Mouse (Mus musculus) CH12.LX (cell line): ENCODE data around the gene Rab11fip5. TPM values are rescaled to one million over a fixed set of nuclear protein-coding genes. Genes with fewer than 3 reads are reported as not detected.

Experiments used
- DNase-seq: peaks from one replicate; pipeline ENCODE4 v3.0.0-alpha.2; 2013; ENCODE audit errors: extremely low read depth
- H3K27ac ChIP-seq: 2 replicates; pipeline ENCODE4 v1.5.1; 2012; ENCODE audit warnings: low read depth, mild to moderate bottlenecking, control low read depth, moderate library complexity; ENCODE audit not compliant: insufficient read depth
- H3K27me3 ChIP-seq: replicated peaks from 2 replicates; pipeline ENCODE3; 2012; ENCODE audit warnings: inconsistent platforms
- H3K36me3 ChIP-seq, 2 experiments: replicated peaks in 1 of 2; 2 replicates each; pipeline versions ENCODE3 to v1.6.1; 2012; ENCODE audit warnings: inconsistent platforms in 1 of 2, low read length in 1 of 2, mild to moderate bottlenecking in 1 of 2, mixed read lengths in 1 of 2, moderate library complexity in 1 of 2; ENCODE audit not compliant: control insufficient read depth in 1 of 2, insufficient read depth in 1 of 2
- H3K4me1 ChIP-seq, 2 experiments: 2 replicates each; pipeline ENCODE4 v1.6.1; 2012; ENCODE audit warnings: inconsistent platforms in 1 of 2, moderate library complexity in 1 of 2; ENCODE audit not compliant: insufficient read depth in 2 of 2, control insufficient read depth in 1 of 2
- H3K4me2 ChIP-seq: 2 replicates; pipeline ENCODE4 v1.6.1; 2012; ENCODE audit warnings: low read depth, mild to moderate bottlenecking, control low read depth; ENCODE audit not compliant: poor library complexity, insufficient read depth, severe bottlenecking
- H3K4me3 ChIP-seq, 3 experiments: fragments of 150-350 bp in 1 of 3; sonication (generic) in 1 of 3; replicated peaks in 1 of 3; 2 replicates each; pipeline versions ENCODE3 to v1.5.1; 2011 to 2012; ENCODE audit warnings: low read depth in 2 of 3, low read length in 2 of 3, mild to moderate bottlenecking in 2 of 3, moderate library complexity in 2 of 3, control low read depth in 1 of 3, improper control_type of control experiment in 1 of 3, inconsistent platforms in 1 of 3, mixed read lengths in 1 of 3; ENCODE audit not compliant: poor library complexity in 1 of 3
- H3K79me2 ChIP-seq: replicated peaks from 2 replicates; pipeline ENCODE4 v1.6.1; 2012; ENCODE audit warnings: mild to moderate bottlenecking, moderate library complexity; ENCODE audit not compliant: control insufficient read depth, poor library complexity, insufficient read depth, severe bottlenecking; ENCODE audit errors: extremely low read depth
- H3K9ac ChIP-seq: 2 replicates; pipeline ENCODE4 v1.6.1; 2012; ENCODE audit warnings: low read depth, mild to moderate bottlenecking, control low read depth, moderate library complexity; ENCODE audit not compliant: insufficient read depth
- H3K9me3 ChIP-seq: replicated peaks from 2 replicates; pipeline ENCODE3; 2012; ENCODE audit warnings: low read length, inconsistent platforms, mixed read lengths
- E2F4 ChIP-seq: IDR thresholded peaks from 2 replicates; pipeline ENCODE4 v1.6.1; 2011; ENCODE audit warnings: low read depth, low read length, improper control_type of control experiment; ENCODE audit not compliant: insufficient replicate concordance
- ELF1 ChIP-seq: IDR thresholded peaks from 2 replicates; pipeline ENCODE4 v1.6.1; 2014; ENCODE audit warnings: low read depth, mild to moderate bottlenecking, inconsistent platforms, low read length, improper control_type of control experiment
- EP300 ChIP-seq: IDR thresholded peaks from 2 replicates; pipeline ENCODE4 v1.6.1; 2011; ENCODE audit warnings: low read length, improper control_type of control experiment
- ETS1 ChIP-seq: conservative IDR thresholded peaks from 2 replicates; pipeline ENCODE4 v1.6.1; 2012; ENCODE audit warnings: low read depth, mild to moderate bottlenecking, inconsistent platforms, low read length, improper control_type of control experiment, moderate library complexity
- HCFC1 ChIP-seq: IDR thresholded peaks from 2 replicates; pipeline ENCODE4 v1.6.1; 2012; ENCODE audit warnings: low read depth, mild to moderate bottlenecking, inconsistent platforms, low read length, improper control_type of control experiment
- KAT2A ChIP-seq: IDR thresholded peaks from 2 replicates; pipeline ENCODE4 v1.6.1; 2012; ENCODE audit warnings: low read length, improper control_type of control experiment, inconsistent platforms; ENCODE audit not compliant: insufficient replicate concordance
- MAFK ChIP-seq: IDR thresholded peaks from 2 replicates; pipeline ENCODE4 v1.6.1; 2011; ENCODE audit warnings: low read length, improper control_type of control experiment; ENCODE audit not compliant: insufficient replicate concordance
- MXI1 ChIP-seq: IDR thresholded peaks from 2 replicates; pipeline ENCODE4 v1.6.1; 2011; ENCODE audit warnings: mild to moderate bottlenecking, low read depth, low read length, improper control_type of control experiment
- NELFE ChIP-seq: IDR thresholded peaks from 2 replicates; pipeline ENCODE4 v1.6.1; 2011; ENCODE audit warnings: low read depth, low read length, improper control_type of control experiment
- NRF1 ChIP-seq: IDR thresholded peaks from 2 replicates; pipeline ENCODE4 v1.6.1; 2014; ENCODE audit warnings: low read depth, mild to moderate bottlenecking, inconsistent platforms, low read length, improper control_type of control experiment, moderate library complexity
- RAD21 ChIP-seq: IDR thresholded peaks from 2 replicates; pipeline ENCODE4 v1.6.1; 2011; ENCODE audit warnings: low read depth, mild to moderate bottlenecking, low read length, improper control_type of control experiment, moderate library complexity
- SIN3A ChIP-seq: IDR thresholded peaks from 2 replicates; pipeline ENCODE4 v1.6.1; 2012; ENCODE audit warnings: low read length, improper control_type of control experiment, inconsistent platforms
- TBP ChIP-seq: conservative IDR thresholded peaks from 2 replicates; pipeline ENCODE4 v1.6.1; 2011; ENCODE audit warnings: low read depth, low read length, improper control_type of control experiment
- TCF12 ChIP-seq: IDR thresholded peaks from 2 replicates; pipeline ENCODE4 v1.6.1; 2014; ENCODE audit warnings: low read depth, mild to moderate bottlenecking, inconsistent platforms, low read length, improper control_type of control experiment
- UBTF ChIP-seq: IDR thresholded peaks from 2 replicates; pipeline ENCODE4 v1.6.1; 2012; ENCODE audit warnings: low read depth, mild to moderate bottlenecking, inconsistent platforms, low read length, improper control_type of control experiment, moderate library complexity
- ZKSCAN1 ChIP-seq: IDR thresholded peaks from 2 replicates; pipeline ENCODE4 v1.6.1; 2012; ENCODE audit warnings: low read depth, inconsistent platforms, low read length, improper control_type of control experiment, borderline replicate concordance
- ZNF384 ChIP-seq: IDR thresholded peaks from 2 replicates; pipeline ENCODE4 v1.6.1; 2012; ENCODE audit warnings: low read depth, low read length, improper control_type of control experiment, inconsistent platforms
- dilution Hi-C: fragments of 300-500 bp; cut with MboI; formaldehyde crosslinking; loops from 2 replicates; pipeline ENCODE4 v1.14.3; 2020; ENCODE audit warnings: low sequenced_read_pairs; ENCODE audit not compliant: extremely low pct_unique_long_range_greater_than_20kb, extremely low pct_ligation_motif_present
- in situ Hi-C: fragments of 300-500 bp; cut with MboI; formaldehyde crosslinking; loops from 3 replicates; pipeline ENCODE4 v1.14.3; 2019; ENCODE audit warnings: low sequenced_read_pairs, low pct_ligation_motif_present, low pct_unique_long_range_greater_than_20kb, mixed read lengths
- polyA plus RNA-seq: library from polyadenylated mRNA; unstranded; fragments of >175 nt; gene quantifications from 2 replicates; pipeline ENCODE4 v1.2.1, GENCODE M21; 2012; ENCODE audit warnings: low read depth; ENCODE audit not compliant: insufficient read length
- total RNA-seq, 2 experiments: library from RNA; depleted of rRNA; stranded (reverse); fragments of 300-350 nt in 1 of 2; fragments of >200 nt in 1 of 2; gene quantifications; 2 replicates each; pipeline ENCODE4 v1.2.3; 2012 to 2014

Rab11fip5 gene
- total and polyA plus RNA-seq, 3 experiments = 0.13 to 0.30 (median 0.17) TPM

GRCm38 (mm10) chr6:85370041-85370440 lies 4.4 kb downstream of the Rab11fip5 start:
- dilution Hi-C loops = no loop called here
- Histone ChIP-seq H3K9ac (no peak overlapping the region), H3K79me2 (no peaks in the 10 kb centered on the region), H3K4me2 (no peak overlapping the region), H3K9me3 (no peaks in the 10 kb centered on the region), H3K27ac (no peak overlapping the region), H3K36me3 (no peaks in the 10 kb centered on the region), H3K4me1 (peaks cover 3 to 7% of the 10 kb centered on the region in 2 experiments), H3K4me3 (no peak overlapping the region), H3K27me3 (peaks cover 91% of the 10 kb centered on the region)
- TF ChIP-seq TBP = no peak
- no peak for TF ChIP-seq MAFK
- no peak for TF ChIP-seq TCF12
- no peak for TF ChIP-seq SIN3A
- no peak for TF ChIP-seq E2F4
- in situ Hi-C loops = no loop called here
- no peak for DNase-seq

- H3K27ac ChIP-seq = no peak overlapping the region
- DNase-seq = no peak
- H3K79me2 ChIP-seq = no peaks in the 10 kb centered on the region
- TF ChIP-seq ZKSCAN1 = no peak
- TF ChIP-seq KAT2A = no peak
- TF ChIP-seq NRF1 = no peak
- no peak for TF ChIP-seq ELF1
- no peak for TF ChIP-seq HCFC1
- TF ChIP-seq MXI1 = no peak
- TF ChIP-seq UBTF = no peak
- TF ChIP-seq NELFE = no peak
- no peak for TF ChIP-seq EP300
- no peak for TF ChIP-seq RAD21
- no peak for TF ChIP-seq ETS1
- no peak for TF ChIP-seq ZNF384
- H3K4me2 ChIP-seq = no peak overlapping the region
- peaks cover 95% of the 10 kb centered on the region for H3K27me3 ChIP-seq
- H3K9ac ChIP-seq = no peak overlapping the region
- dilution Hi-C loops (no loop called here), in situ Hi-C loops (no loop called here)
- no peaks in the 10 kb centered on the region for H3K9me3 ChIP-seq
- H3K36me3 ChIP-seq = no peaks in the 10 kb centered on the region
- peaks cover 2 to 4% of the 10 kb centered on the region in 2 experiments; a peak in 3 of 4 replicates for H3K4me1 ChIP-seq
- H3K4me3 ChIP-seq = no peak overlapping the region
These were observed 5.1 kb downstream of the Rab11fip5 start for GRCm38 (mm10) chr6:85369181-85369860.
